Mouse (Mus musculus): ENCODE measurements around the gene 9530068E07Rik.

DNA sequence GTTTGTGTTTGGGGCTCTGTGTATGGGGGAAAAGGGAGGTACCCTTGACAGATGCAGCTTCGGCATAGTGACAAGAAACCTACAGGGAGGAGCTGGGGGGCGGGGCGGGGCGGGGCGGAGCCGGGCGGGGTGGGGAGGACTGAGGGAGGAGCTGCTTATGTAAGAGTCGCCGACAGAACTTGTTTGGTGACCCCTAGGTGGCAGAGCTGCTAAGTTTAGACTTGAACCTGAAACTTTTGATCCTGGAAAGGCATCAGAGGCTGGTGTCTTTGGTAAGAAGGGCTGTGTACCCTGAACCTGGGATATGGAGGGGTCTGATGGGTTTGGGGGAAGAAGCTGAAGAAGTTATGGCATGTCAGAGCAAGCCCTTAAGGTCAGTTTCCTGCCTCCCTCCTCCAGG lies 45.3 kb upstream of the 9530068E07Rik start:
- TF ChIP-seq POLR2A (IDR thresholded peaks at IDR 0.05; ENCODE audit: extremely low read depth, insufficient read depth, low read length): no peak
- no peak for TF ChIP-seq CTCF (IDR thresholded peaks at IDR 0.05; ENCODE audit: extremely low read depth, insufficient read depth, low read length)
